Mouse (Mus musculus): ENCODE measurements around the gene Carns1.

- TF ChIP-seq CTCF (IDR thresholded peaks at IDR 0.05; ENCODE audit: insufficient read depth, low read depth, low read length) (no peak), POLR2A (IDR thresholded peaks at IDR 0.05; ENCODE audit: insufficient read depth, low read depth, low read length) (no peak)
Measured at GRCm38 (mm10) chr19:4149764-4150461, 25.4 kb downstream of the Carns1 start.
